Mouse (Mus musculus): ENCODE data around the gene Egfem1. TPM values are rescaled to one million over a fixed set of nuclear protein-coding genes. Genes with fewer than 3 reads are reported as not detected.
A peak's percentile ranks its signal among the peaks of the same experiment; 100 is the strongest.

Egfem1 gene
- total and polyA plus RNA-seq, 3 experiments, result 0.04 TPM; not detected in 2

DNA sequence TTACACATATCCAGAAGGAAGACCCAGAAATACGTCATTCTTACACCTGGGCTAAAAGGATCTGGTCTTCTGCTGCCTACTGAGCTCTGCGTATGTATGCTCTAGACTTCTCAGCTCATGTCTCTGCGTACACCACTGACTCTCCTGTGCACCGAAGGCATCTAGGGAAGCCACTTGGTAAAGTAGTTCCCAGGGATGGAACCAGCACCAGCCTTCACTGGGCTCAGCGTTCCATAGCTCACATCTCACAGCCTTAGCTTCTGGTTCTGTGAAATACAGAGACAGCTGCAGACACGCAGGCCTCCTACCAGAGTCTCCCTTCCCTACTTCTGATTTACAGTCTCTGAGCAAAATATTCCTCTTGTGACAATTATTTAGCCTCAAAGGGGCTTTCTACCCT, 361.2 kb downstream of the Egfem1 start:
- 91% methylated on average over 6 of the region's 6 CpGs for WGBS
- Histone ChIP-seq H3K4me1 (ENCODE audit: control insufficient read depth, insufficient read depth, low read length) (peaks cover 1% of the 10 kb centered on the region), H3K9ac (ENCODE audit: low read depth, low read length) (no peak overlapping the region), H3K79me2 (replicated peaks; ENCODE audit: control insufficient read depth, insufficient read depth, low read length) (no peaks in the 10 kb centered on the region), H3K27ac (no peak overlapping the region), H3K36me3 (ENCODE audit: control insufficient read depth, insufficient read depth, low read length) (no peaks in the 10 kb centered on the region), H3K27me3 (ENCODE audit: control insufficient read depth, insufficient read depth, low read length) (no peaks in the 10 kb centered on the region), H3K4me3 (no peak overlapping the region)
- intact Hi-C loops (cut with DNase I), result no loop called here
- no peak for TF ChIP-seq POLR2A (IDR thresholded peaks at IDR 0.05; ENCODE audit: insufficient read depth, low read depth, low read length)
- no peak for TF ChIP-seq CTCF (IDR thresholded peaks at IDR 0.05)
- no peak for TF ChIP-seq EP300 (IDR thresholded peaks at IDR 0.05; ENCODE audit: insufficient read depth, low read depth, low read length)
- no peak for DNase-seq

DNA sequence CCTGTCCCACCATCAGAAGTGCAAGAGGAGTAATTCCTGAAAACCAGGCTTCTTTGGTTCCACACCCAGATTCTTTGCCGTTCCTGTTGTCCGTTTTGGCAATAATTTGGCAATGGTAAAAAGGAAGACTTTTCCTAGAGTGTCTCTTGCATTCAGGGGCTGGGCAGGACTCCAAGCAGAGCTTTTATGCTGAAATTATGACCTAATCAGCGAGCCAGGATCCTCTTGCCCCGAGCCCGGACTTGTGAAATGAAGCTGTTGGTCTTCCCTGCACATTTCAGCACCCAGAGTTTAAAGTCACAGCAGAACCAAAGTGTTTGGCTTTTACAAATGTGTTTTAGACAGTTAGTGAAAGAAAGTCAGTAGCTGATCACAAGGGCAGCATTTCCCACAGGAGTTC, 362.8 kb downstream of the Egfem1 start:
- Histone ChIP-seq H3K36me3 (ENCODE audit: control insufficient read depth, insufficient read depth, low read length) (no peaks in the 10 kb centered on the region), H3K4me1 (ENCODE audit: control insufficient read depth, insufficient read depth, low read length) (peaks cover 1% of the 10 kb centered on the region), H3K27me3 (ENCODE audit: control insufficient read depth, insufficient read depth, low read length) (no peaks in the 10 kb centered on the region), H3K79me2 (replicated peaks; ENCODE audit: control insufficient read depth, insufficient read depth, low read length) (no peaks in the 10 kb centered on the region), H3K4me3 (no peak overlapping the region), H3K27ac (no peak overlapping the region), H3K9ac (ENCODE audit: low read depth, low read length) (no peak overlapping the region)
- DNase-seq, result peak; percentile 25 to 30
- WGBS, result 25% methylated on average over 5 of the region's 5 CpGs
- no peak for TF ChIP-seq CTCF (IDR thresholded peaks at IDR 0.05)
- no peak for TF ChIP-seq EP300 (IDR thresholded peaks at IDR 0.05; ENCODE audit: insufficient read depth, low read depth, low read length)
- no peak for TF ChIP-seq POLR2A (IDR thresholded peaks at IDR 0.05; ENCODE audit: insufficient read depth, low read depth, low read length)
- intact Hi-C loops (cut with DNase I), result no loop called here

- 18% methylated on average over 3 of the region's 3 CpGs for WGBS
- H3K36me3 ChIP-seq (ENCODE audit: control insufficient read depth, insufficient read depth, low read length), result no peaks in the 10 kb centered on the region
- DNase-seq, result no peak
- no peak overlapping the region for H3K27ac ChIP-seq
- no peak overlapping the region for H3K4me3 ChIP-seq
- H3K9ac ChIP-seq (ENCODE audit: low read depth, low read length), result no peak overlapping the region
- intact Hi-C loops (cut with DNase I), result no loop called here
- no peaks in the 10 kb centered on the region for H3K79me2 ChIP-seq (replicated peaks; ENCODE audit: control insufficient read depth, insufficient read depth, low read length)
- no peak for TF ChIP-seq POLR2A (IDR thresholded peaks at IDR 0.05; ENCODE audit: insufficient read depth, low read depth, low read length)
- TF ChIP-seq EP300 (IDR thresholded peaks at IDR 0.05; ENCODE audit: insufficient read depth, low read depth, low read length), result 0 out of 2 replicates have a peak, but pooled peaks have one; percentile 20
- no peak for TF ChIP-seq CTCF (IDR thresholded peaks at IDR 0.05)
- no peaks in the 10 kb centered on the region for H3K27me3 ChIP-seq (ENCODE audit: control insufficient read depth, insufficient read depth, low read length)
- peaks cover 1% of the 10 kb centered on the region for H3K4me1 ChIP-seq (ENCODE audit: control insufficient read depth, insufficient read depth, low read length)
These were observed 364.3 kb downstream of the Egfem1 start for GRCm38 (mm10) chr3:29446081-29446480.

GRCm38 (mm10) chr3:29448829-29449406, 367.1 kb downstream of the Egfem1 start:
- Histone ChIP-seq H3K36me3 (ENCODE audit: control insufficient read depth, insufficient read depth, low read length) (no peaks in the 10 kb centered on the region), H3K4me1 (ENCODE audit: control insufficient read depth, insufficient read depth, low read length) (peaks cover 1% of the 10 kb centered on the region), H3K79me2 (replicated peaks; ENCODE audit: control insufficient read depth, insufficient read depth, low read length) (no peaks in the 10 kb centered on the region), H3K9ac (ENCODE audit: low read depth, low read length) (no peak overlapping the region), H3K27me3 (ENCODE audit: control insufficient read depth, insufficient read depth, low read length) (no peaks in the 10 kb centered on the region), H3K27ac (no peak overlapping the region), H3K4me3 (no peak overlapping the region)
- no peak for TF ChIP-seq EP300 (IDR thresholded peaks at IDR 0.05; ENCODE audit: insufficient read depth, low read depth, low read length)
- no peak for TF ChIP-seq POLR2A (IDR thresholded peaks at IDR 0.05; ENCODE audit: insufficient read depth, low read depth, low read length)
- no peak for TF ChIP-seq CTCF (IDR thresholded peaks at IDR 0.05)
- 77% methylated on average over 5 of the region's 5 CpGs for WGBS
- no peak for DNase-seq
- intact Hi-C loops (cut with DNase I), result no loop called here

GRCm38 (mm10) chr3:29498211-29498610, 416.4 kb downstream of the Egfem1 start:
- H3K27me3 ChIP-seq (ENCODE audit: control insufficient read depth, insufficient read depth, low read length), result no peaks in the 10 kb centered on the region
- H3K27ac ChIP-seq, result no peak overlapping the region
- no peak overlapping the region for H3K9ac ChIP-seq (ENCODE audit: low read depth, low read length)
- H3K4me1 ChIP-seq (ENCODE audit: control insufficient read depth, insufficient read depth, low read length), result no peaks in the 10 kb centered on the region
- no peak for TF ChIP-seq CTCF (IDR thresholded peaks at IDR 0.05)
- no peak for TF ChIP-seq POLR2A (IDR thresholded peaks at IDR 0.05; ENCODE audit: insufficient read depth, low read depth, low read length)
- no peak for TF ChIP-seq EP300 (IDR thresholded peaks at IDR 0.05; ENCODE audit: insufficient read depth, low read depth, low read length)
- H3K4me3 ChIP-seq, result no peak overlapping the region
- DNase-seq, result no peak
- H3K79me2 ChIP-seq (replicated peaks; ENCODE audit: control insufficient read depth, insufficient read depth, low read length), result no peaks in the 10 kb centered on the region
- intact Hi-C loops (cut with DNase I), result no loop called here
- WGBS, result 73% methylated on average over 2 of the region's 2 CpGs
- H3K36me3 ChIP-seq (ENCODE audit: control insufficient read depth, insufficient read depth, low read length), result no peaks in the 10 kb centered on the region

DNA sequence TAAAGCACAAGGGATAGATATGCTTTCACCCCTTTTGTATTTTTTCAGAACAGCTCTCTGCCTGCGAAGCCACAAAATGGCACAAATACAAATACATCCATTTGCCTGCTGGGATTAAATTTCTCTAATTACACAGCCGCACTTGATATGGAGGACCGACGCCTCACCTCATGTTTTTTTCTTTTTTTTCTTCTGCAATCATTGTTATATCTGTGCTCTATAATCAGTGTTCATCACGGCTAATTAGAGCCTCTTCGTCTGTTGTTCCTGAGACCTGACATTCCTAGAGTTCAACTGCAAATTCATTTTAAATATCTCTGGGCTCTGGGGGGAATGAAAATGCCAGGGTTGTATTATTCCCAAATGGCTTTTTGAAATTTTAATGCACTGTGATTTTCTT, 417.4 kb downstream of the Egfem1 start:
- Histone ChIP-seq H3K27me3 (ENCODE audit: control insufficient read depth, insufficient read depth, low read length) (no peaks in the 10 kb centered on the region), H3K4me1 (ENCODE audit: control insufficient read depth, insufficient read depth, low read length) (no peaks in the 10 kb centered on the region), H3K9ac (ENCODE audit: low read depth, low read length) (no peak overlapping the region), H3K4me3 (no peak overlapping the region), H3K27ac (no peak overlapping the region), H3K79me2 (replicated peaks; ENCODE audit: control insufficient read depth, insufficient read depth, low read length) (no peaks in the 10 kb centered on the region), H3K36me3 (ENCODE audit: control insufficient read depth, insufficient read depth, low read length) (no peaks in the 10 kb centered on the region)
- no peak for DNase-seq
- intact Hi-C loops (cut with DNase I), result no loop called here
- TF ChIP-seq POLR2A (IDR thresholded peaks at IDR 0.05; ENCODE audit: insufficient read depth, low read depth, low read length) (no peak), CTCF (IDR thresholded peaks at IDR 0.05) (no peak), EP300 (IDR thresholded peaks at IDR 0.05; ENCODE audit: insufficient read depth, low read depth, low read length) (no peak)
- 80% methylated on average over 6 of the region's 6 CpGs for WGBS

All from heart, adult 2 months (tissue).